Mouse (Mus musculus): Measurements from ENCODE around the gene Rasl11b.

Gene Rasl11b

GRCm38 (mm10) chr5:74200481-74200880 lies 5.4 kb downstream of the Rasl11b start:
- ChIA-PET CTCF (no interaction called here), POLR2A (interaction anchor here in 2 of 4 experiments (1.1 to 1.4 kb wide), 5 partner anchors 10 to 83 kb away, joined by 3 to 4 read pairs (median 3); no protein-coding TSS in a partner anchor)

- ChIA-PET CTCF (no interaction called here), POLR2A (interaction anchor here in 2 of 4 experiments (1.1 to 2.1 kb wide), 5 partner anchors 9 to 136 kb away, joined by 3 to 6 read pairs (median 4); no protein-coding TSS in a partner anchor)
These were observed 6.7 kb downstream of the Rasl11b start for GRCm38 (mm10) chr5:74201570-74202357.

GRCm38 (mm10) chr5:74202515-74202914 lies 7.4 kb downstream of the Rasl11b start:
- POLR2A ChIA-PET, result interaction anchor here in 3 of 4 experiments (0.5 to 2.1 kb wide), 5 partner anchors 21 to 904 kb away, joined by 3 to 6 read pairs (median 3); no protein-coding TSS in a partner anchor
- CTCF ChIA-PET, result no interaction called here

GRCm38 (mm10) chr5:74204465-74204864 lies 9.4 kb downstream of the Rasl11b start:
- ChIA-PET CTCF (interaction anchor here in 1 of 4 experiments (1.7 kb wide), 1 partner anchor 73 kb away, joined by 4 read pairs; no protein-coding TSS in a partner anchor), POLR2A (interaction anchor here in 2 of 4 experiments (0.6 to 1.6 kb wide), 3 partner anchors 8 to 1910 kb away, joined by 3 to 7 read pairs (median 4); no protein-coding TSS in a partner anchor)

- CTCF ChIA-PET, result interaction anchor here in 1 of 4 experiments (1.7 kb wide), 1 partner anchor 72 kb away, joined by 4 read pairs; no protein-coding TSS in a partner anchor
- POLR2A ChIA-PET, result interaction anchor here (0.6 to 1.7 kb wide), 8 partner anchors 9 to 372 kb away, joined by 3 to 4 read pairs (median 3); no protein-coding TSS in a partner anchor
These were observed 10.4 kb downstream of the Rasl11b start for GRCm38 (mm10) chr5:74205509-74205908.

- ChIA-PET CTCF (interaction anchor here in 1 of 4 experiments (1.7 kb wide), 1 partner anchor 71 kb away, joined by 4 read pairs; no protein-coding TSS in a partner anchor), POLR2A (interaction anchor here in 3 of 4 experiments (0.7 to 2.7 kb wide), 4 partner anchors 10 to 176 kb away, joined by 3 to 7 read pairs (median 4); no protein-coding TSS in a partner anchor)
These were observed 11.0 kb downstream of the Rasl11b start for GRCm38 (mm10) chr5:74206038-74206437.

- ChIA-PET POLR2A (interaction anchor here in 3 of 4 experiments (1.2 to 4.1 kb wide), 4 partner anchors 10 to 114 kb away, joined by 4 to 17 read pairs (median 6); no protein-coding TSS in a partner anchor), CTCF (interaction anchor here in 1 of 4 experiments (0.8 kb wide), 1 partner anchor 44 kb away, joined by 5 read pairs; no protein-coding TSS in a partner anchor)
These were observed 11.6 kb downstream of the Rasl11b start for GRCm38 (mm10) chr5:74206649-74207048.

GRCm38 (mm10) chr5:74207209-74207608 lies 12.1 kb downstream of the Rasl11b start:
- POLR2A ChIA-PET, result interaction anchor here in 3 of 4 experiments (1.2 to 4.1 kb wide), 5 partner anchors 11 to 114 kb away, joined by 4 to 17 read pairs (median 7); no protein-coding TSS in a partner anchor
- CTCF ChIA-PET, result interaction anchor here in 1 of 4 experiments (0.8 kb wide), 1 partner anchor 45 kb away, joined by 5 read pairs; no protein-coding TSS in a partner anchor

GRCm38 (mm10) chr5:74208438-74208837 lies 13.4 kb downstream of the Rasl11b start:
- CTCF ChIA-PET, result interaction anchor here in 1 of 4 experiments (0.5 kb wide), 1 partner anchor 1129 kb away, joined by 3 read pairs; no protein-coding TSS in a partner anchor
- POLR2A ChIA-PET, result interaction anchor here in 3 of 4 experiments (0.6 to 4.1 kb wide), 6 partner anchors 12 to 115 kb away, joined by 3 to 17 read pairs (median 6); no protein-coding TSS in a partner anchor

GRCm38 (mm10) chr5:74209640-74210039 lies 14.6 kb downstream of the Rasl11b start:
- CTCF ChIA-PET, result interaction anchor here in 1 of 4 experiments (0.5 to 1.2 kb wide), 2 partner anchors 68 to 194 kb away, joined by 3 to 4 read pairs; no protein-coding TSS in a partner anchor
- POLR2A ChIA-PET, result interaction anchor here in 2 of 4 experiments (1.9 to 4.1 kb wide), 2 partner anchors 9 to 13 kb away, joined by 4 to 17 read pairs; no protein-coding TSS in a partner anchor

GRCm38 (mm10) chr5:74211346-74211745 lies 16.3 kb downstream of the Rasl11b start:
- CTCF ChIA-PET, result no interaction called here
- POLR2A ChIA-PET, result interaction anchor here in 3 of 4 experiments (0.6 to 2.3 kb wide), 3 partner anchors 10 to 1277 kb away, joined by 3 to 8 read pairs (median 4); no protein-coding TSS in a partner anchor

GRCm38 (mm10) chr5:74214501-74215110 lies 19.5 kb downstream of the Rasl11b start:
- ChIA-PET POLR2A (interaction anchor here in 1 of 4 experiments (0.6 kb wide), 1 partner anchor 92 kb away, joined by 3 read pairs; no protein-coding TSS in a partner anchor), CTCF (no interaction called here)

GRCm38 (mm10) chr5:74215125-74215524 lies 20.0 kb downstream of the Rasl11b start:
- ChIA-PET POLR2A (no interaction called here), CTCF (no interaction called here)

GRCm38 (mm10) chr5:74218524-74218923 lies 23.4 kb downstream of the Rasl11b start:
- POLR2A ChIA-PET, result interaction anchor here in 1 of 4 experiments (1.0 kb wide), 1 partner anchor 67 kb away, joined by 3 read pairs; no protein-coding TSS in a partner anchor
- CTCF ChIA-PET, result no interaction called here

- ChIA-PET CTCF (no interaction called here), POLR2A (interaction anchor here in 1 of 4 experiments (0.6 to 0.7 kb wide), 2 partner anchors 20 to 220 kb away, joined by 3 read pairs; no protein-coding TSS in a partner anchor)
These were observed 27.5 kb downstream of the Rasl11b start for GRCm38 (mm10) chr5:74222626-74223025.

- ChIA-PET POLR2A (no interaction called here), CTCF (no interaction called here)
These were observed 29.4 kb downstream of the Rasl11b start for GRCm38 (mm10) chr5:74224480-74224879.

- ChIA-PET CTCF (no interaction called here), POLR2A (interaction anchor here in 1 of 4 experiments (0.5 kb wide), 1 partner anchor 101 kb away, joined by 3 read pairs; no protein-coding TSS in a partner anchor)
These were observed 31.1 kb downstream of the Rasl11b start for GRCm38 (mm10) chr5:74226183-74226582.

GRCm38 (mm10) chr5:74227352-74227751 lies 32.3 kb downstream of the Rasl11b start:
- CTCF ChIA-PET, result no interaction called here
- POLR2A ChIA-PET, result interaction anchor here in 1 of 4 experiments (0.6 kb wide), 1 partner anchor 278 kb away, joined by 3 read pairs; no protein-coding TSS in a partner anchor

GRCm38 (mm10) chr5:74228938-74229337 lies 33.9 kb downstream of the Rasl11b start:
- CTCF ChIA-PET, result no interaction called here
- POLR2A ChIA-PET, result no interaction called here

Data from embryonic stem cell, embryonic (primary cell).